Mouse (Mus musculus) megakaryocyte-erythroid progenitor cell, adult 5-6 weeks (primary cell): ENCODE results near the gene Pcgf2. TPM values are rescaled to one million over a fixed set of nuclear protein-coding genes. Genes with fewer than 3 reads are reported as not detected.
A peak's percentile ranks its signal among the peaks of the same experiment; 100 is the strongest.
"Not testable (repeated sequence)": the region's sequence is repeated elsewhere in the genome, so short reads cannot be mapped to it uniquely, and the experiment has no call there.

Experiments used
- ATAC-seq: replicated peaks from 2 replicates; pipeline ENCODE4 v1.8.0; 2016; ENCODE audit warnings: mild to moderate bottlenecking, inconsistent platforms; ENCODE audit not compliant: severe bottlenecking, poor library complexity, low FRiP score, low TSS enrichment
- total RNA-seq, 2 experiments: library from RNA; stranded (forward) in 1 of 2; stranded (reverse) in 1 of 2; fragments of 200-1000, 215-1000 nt in 1 of 2; fragments of >200 nt in 1 of 2; fragmentation: Nextera tagmentation in 1 of 2; gene quantifications; 2 replicates each; pipeline ENCODE4 v1.2.3; 2014 to 2017

Pcgf2 gene
- total RNA-seq, 2 experiments from 2014 or later, result 0.28 to 19.0 TPM

GRCm38 (mm10) chr11:97659990-97660714 lies 40.1 kb downstream of the Pcgf2 start:
- ATAC-seq, result peak; percentile 32

GRCm38 (mm10) chr11:97659267-97659989 lies 40.9 kb downstream of the Pcgf2 start:
- ATAC-seq, result no peak

- peak; percentile 29; the same call in 1 of the 2 replicates for ATAC-seq
These were observed 41.5 kb downstream of the Pcgf2 start for GRCm38 (mm10) chr11:97658751-97659266.

GRCm38 (mm10) chr11:97657967-97658366 lies 42.3 kb downstream of the Pcgf2 start:
- ATAC-seq, result not testable (repeated sequence)

DNA sequence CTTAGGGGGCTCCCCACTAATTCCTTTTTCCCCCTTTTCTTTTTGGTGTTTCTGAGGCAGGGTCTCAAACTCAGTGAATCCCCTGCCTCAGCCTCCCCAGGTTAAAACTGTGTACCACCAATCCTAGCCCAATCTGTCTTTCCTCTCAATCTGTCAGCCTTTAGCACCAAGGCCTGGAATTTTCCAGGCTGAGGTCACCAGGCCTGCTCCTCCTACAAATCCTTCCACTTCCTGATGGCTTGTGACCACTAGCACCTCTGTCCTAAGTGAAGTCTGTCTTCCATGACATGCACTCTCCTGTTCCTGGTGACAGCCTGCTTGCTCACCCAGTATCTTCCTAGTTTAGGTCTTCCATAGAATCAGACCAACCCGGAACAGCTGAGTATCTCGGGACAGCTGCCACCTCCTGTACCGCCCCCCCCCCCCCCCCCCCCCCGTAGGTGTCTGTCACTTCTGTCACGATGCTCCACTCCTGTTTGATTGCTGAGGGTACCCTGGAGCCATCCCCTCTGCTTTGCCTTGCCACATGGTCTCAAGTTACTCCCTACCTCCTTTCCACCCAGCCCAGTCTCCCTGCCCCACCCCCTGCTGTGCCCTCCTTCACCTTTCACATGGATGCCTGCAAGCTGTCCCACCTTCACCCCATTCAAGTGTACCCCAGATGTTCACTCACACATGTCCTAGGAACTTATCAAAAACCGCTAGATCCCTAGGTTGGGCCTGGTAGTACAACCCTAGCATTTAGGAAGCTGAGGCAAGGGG lies 42.9 kb downstream of the Pcgf2 start:
- ATAC-seq, result no peak

DNA sequence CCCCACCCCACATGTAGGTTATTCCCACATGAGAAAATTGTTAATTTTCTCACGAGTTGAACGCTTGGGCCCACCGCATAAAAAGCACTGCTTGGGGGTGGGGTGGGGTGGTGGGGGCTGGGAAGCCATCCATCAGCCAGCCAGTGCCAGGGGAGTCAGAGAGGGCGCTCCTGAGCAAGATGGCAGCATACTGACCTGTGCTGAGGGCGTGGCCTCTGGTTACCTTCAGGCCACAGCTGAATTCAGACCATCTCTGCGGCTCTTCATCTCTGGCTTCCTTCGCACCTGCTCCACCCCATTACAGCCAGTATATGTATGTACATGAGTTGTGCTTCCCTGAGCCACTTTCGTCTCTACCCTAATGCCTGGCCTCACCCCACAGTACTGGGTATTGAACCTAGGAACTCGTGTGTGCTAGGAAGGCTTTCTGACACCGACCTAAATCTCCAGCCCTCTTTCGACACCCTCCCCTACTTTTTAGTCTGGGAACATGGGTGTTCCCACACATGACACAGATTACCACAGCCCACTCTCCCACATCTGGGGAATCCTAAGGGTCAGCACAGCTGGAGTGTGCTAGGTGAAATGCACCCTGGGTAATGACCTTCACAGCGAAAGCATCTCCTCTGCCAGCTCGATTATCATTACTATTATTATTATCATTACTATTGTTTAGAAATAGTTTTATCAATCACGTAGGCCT lies 43.9 kb downstream of the Pcgf2 start:
- no peak for ATAC-seq

- no peak for ATAC-seq
These were observed 46.1 kb downstream of the Pcgf2 start for GRCm38 (mm10) chr11:97654210-97654609.

DNA sequence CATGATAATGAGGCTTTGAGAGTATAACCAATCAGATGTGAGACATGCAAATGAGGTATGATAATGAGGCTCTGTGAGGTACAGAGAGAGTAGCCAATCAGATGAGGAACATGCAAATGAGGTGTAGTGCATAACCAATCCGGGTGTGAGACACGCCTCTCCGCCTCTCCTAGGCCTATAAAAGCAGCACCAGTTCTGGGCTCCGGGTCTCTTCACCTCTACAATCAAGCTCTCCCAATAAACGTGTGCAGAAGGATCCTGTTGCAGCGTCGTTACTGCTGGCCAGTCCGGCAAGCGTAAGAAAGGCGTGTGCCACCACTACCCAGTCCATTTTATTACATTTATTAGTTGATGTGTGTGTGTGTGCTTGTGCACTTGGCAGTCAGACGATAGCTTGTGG lies 46.9 kb downstream of the Pcgf2 start:
- not testable (repeated sequence) for ATAC-seq

DNA sequence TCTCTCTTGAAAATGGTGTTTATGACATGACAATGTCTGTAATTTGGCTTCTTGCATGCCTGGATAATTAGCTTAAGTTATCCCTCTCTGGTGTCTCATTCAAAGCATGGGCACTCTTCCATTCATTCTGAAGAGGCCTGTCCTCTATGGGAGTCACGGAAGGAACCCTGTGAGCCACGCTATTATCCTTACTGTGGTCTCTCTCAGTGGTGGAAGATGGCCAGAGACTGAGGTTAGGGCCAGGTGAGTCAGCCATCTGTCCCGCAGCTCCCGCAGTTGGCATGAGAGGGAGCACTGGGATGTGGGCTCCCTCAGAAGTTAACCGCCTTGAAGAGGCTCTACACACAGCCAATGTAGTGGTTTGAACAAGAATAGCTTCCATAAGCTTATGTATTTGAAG lies 50.0 kb downstream of the Pcgf2 start:
- ATAC-seq, result no peak

DNA sequence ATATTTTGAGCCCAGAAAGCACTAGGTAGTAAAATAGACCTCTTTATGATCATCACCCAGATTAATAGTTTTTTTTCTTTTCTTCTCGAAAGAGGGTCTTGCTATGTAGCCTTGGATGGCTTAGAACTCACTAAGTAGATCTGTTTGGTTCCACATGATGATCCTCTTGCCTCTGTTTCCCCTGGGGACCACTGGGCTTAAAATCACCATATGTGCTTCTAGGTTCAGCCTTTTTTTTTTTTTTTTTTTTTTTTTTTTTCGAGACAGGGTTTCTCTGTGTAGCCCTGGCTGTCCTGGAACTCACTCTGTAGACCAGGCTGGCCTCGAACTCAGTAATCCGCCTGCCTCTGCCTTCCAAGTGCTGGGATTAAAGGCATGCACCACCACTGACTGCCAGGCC lies 51.8 kb downstream of the Pcgf2 start:
- ATAC-seq, result not testable (repeated sequence)

GRCm38 (mm10) chr11:97644834-97645233 lies 55.5 kb downstream of the Pcgf2 start:
- no peak for ATAC-seq

GRCm38 (mm10) chr11:97643380-97644055 lies 56.8 kb downstream of the Pcgf2 start:
- ATAC-seq, result no peak

DNA sequence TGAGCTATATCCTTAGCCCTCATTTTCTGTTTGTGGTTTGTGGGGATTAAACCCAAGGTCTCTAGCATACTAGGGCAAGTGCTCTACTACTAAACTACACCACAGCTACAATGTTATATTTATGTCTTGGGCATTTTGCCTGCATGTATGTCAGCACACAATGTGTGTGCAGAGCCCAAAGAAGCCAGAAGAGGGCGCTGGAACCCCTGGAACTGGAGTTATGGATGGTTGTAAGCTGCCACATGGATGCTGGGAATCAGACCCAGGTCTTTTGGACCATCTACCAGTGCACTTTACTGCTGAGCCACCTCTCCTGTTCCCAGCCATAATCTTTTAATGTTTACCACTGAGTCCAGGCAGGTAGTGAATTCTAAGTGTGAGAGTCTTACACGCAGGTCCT lies 57.6 kb downstream of the Pcgf2 start:
- ATAC-seq, result no peak

- no peak for ATAC-seq
These were observed 58.6 kb downstream of the Pcgf2 start for GRCm38 (mm10) chr11:97641668-97642067.

Other genes starting within 250 kb of the Pcgf2 start
- gene 4933428G20Rik, start 200.2 kb downstream of the Pcgf2 start, total RNA-seq (2014; fragmentation: Nextera tagmentation), result not detected in 2 replicates
- not detected in 2 replicates for gene 4933428G20Rik, start 200.2 kb downstream of the Pcgf2 start, total RNA-seq (2017)
- not detected in 2 replicates for gene Srcin1, start 124.3 kb downstream of the Pcgf2 start, total RNA-seq (2014; fragmentation: Nextera tagmentation)
- not detected in 2 replicates for gene Srcin1, start 124.3 kb downstream of the Pcgf2 start, total RNA-seq (2017)
- gene Epop, start 70.8 kb downstream of the Pcgf2 start, total RNA-seq (2014; fragmentation: Nextera tagmentation), result 2.6 and 2.9 TPM in 2 replicates
- gene Epop, start 70.8 kb downstream of the Pcgf2 start, total RNA-seq (2017), result 0.61 and 2.6 TPM in 2 replicates
- gene Mllt6, start 37.1 kb downstream of the Pcgf2 start, total RNA-seq (2014; fragmentation: Nextera tagmentation), result 5.4 and 6.1 TPM in 2 replicates
- 4.8 and 5.4 TPM in 2 replicates for gene Mllt6, start 37.1 kb downstream of the Pcgf2 start, total RNA-seq (2017)
- gene Cisd3, start 14.7 kb downstream of the Pcgf2 start, total RNA-seq (2014; fragmentation: Nextera tagmentation), result 10.1 TPM in 1 of 2 replicates, not detected in the other
- gene Cisd3, start 14.7 kb downstream of the Pcgf2 start, total RNA-seq (2017), result 15.9 TPM in 1 of 2 replicates, not detected in the other
- 226 and 360 TPM in 2 replicates for gene Psmb3, start 2.9 kb upstream of the Pcgf2 start, total RNA-seq (2014; fragmentation: Nextera tagmentation)
- 171 and 175 TPM in 2 replicates for gene Psmb3, start 2.9 kb upstream of the Pcgf2 start, total RNA-seq (2017)
- 26.4 and 28.6 TPM in 2 replicates for gene Pip4k2b, start 44.2 kb upstream of the Pcgf2 start, total RNA-seq (2014; fragmentation: Nextera tagmentation)
- 24.3 and 26.6 TPM in 2 replicates for gene Pip4k2b, start 44.2 kb upstream of the Pcgf2 start, total RNA-seq (2017)
- gene Cwc25, start 66.1 kb upstream of the Pcgf2 start, total RNA-seq (2014; fragmentation: Nextera tagmentation), result 17.7 and 18.9 TPM in 2 replicates
- 20.4 and 23.3 TPM in 2 replicates for gene Cwc25, start 66.1 kb upstream of the Pcgf2 start, total RNA-seq (2017)
- 0.89 TPM in 1 of 2 replicates, not detected in the other for gene 1700001P01Rik, start 75.4 kb upstream of the Pcgf2 start, total RNA-seq (2014; fragmentation: Nextera tagmentation)
- 2.4 TPM in 1 of 2 replicates, not detected in the other for gene 1700001P01Rik, start 75.4 kb upstream of the Pcgf2 start, total RNA-seq (2017)
- 2,091 and 2,156 TPM in 2 replicates for gene Rpl23, start 81.9 kb upstream of the Pcgf2 start, total RNA-seq (2014; fragmentation: Nextera tagmentation)
- 1,518 and 2,802 TPM in 2 replicates for gene Rpl23, start 81.9 kb upstream of the Pcgf2 start, total RNA-seq (2017)
- 15.7 and 20.4 TPM in 2 replicates for gene Lasp1, start 98.5 kb upstream of the Pcgf2 start, total RNA-seq (2014; fragmentation: Nextera tagmentation)
- gene Lasp1, start 98.5 kb upstream of the Pcgf2 start, total RNA-seq (2017), result 56.3 and 63.5 TPM in 2 replicates
- gene B230217C12Rik, start 140.3 kb upstream of the Pcgf2 start, total RNA-seq (2014; fragmentation: Nextera tagmentation), result 0.45 and 1.7 TPM in 2 replicates
- 0.91 TPM in 1 of 2 replicates, not detected in the other for gene B230217C12Rik, start 140.3 kb upstream of the Pcgf2 start, total RNA-seq (2017)
- gene Fbxo47, start 183.7 kb upstream of the Pcgf2 start, total RNA-seq (2014; fragmentation: Nextera tagmentation), result 0.54 and 3.2 TPM in 2 replicates
- gene Fbxo47, start 183.7 kb upstream of the Pcgf2 start, total RNA-seq (2017), result 0.53 and 0.56 TPM in 2 replicates